Mouse (Mus musculus) G1E-ER4 (cell line): ENCODE data around the gene Dnase1. TPM values are rescaled to one million over a fixed set of nuclear protein-coding genes. Genes with fewer than 3 reads are reported as not detected.

Source experiments
- GATA1 ChIP-seq: IDR thresholded peaks from one replicate; pipeline ENCODE4 v1.8.0; 2012; ENCODE audit warnings: low read length, inconsistent platforms
- polyA plus RNA-seq: library from polyadenylated mRNA; stranded (reverse); fragments of >175 nt; gene quantifications from 2 replicates; pipeline ENCODE4 v1.2.3, GENCODE M21; 2012

Dnase1 gene
- polyA plus RNA-seq, 1 experiment: not detected

DNA sequence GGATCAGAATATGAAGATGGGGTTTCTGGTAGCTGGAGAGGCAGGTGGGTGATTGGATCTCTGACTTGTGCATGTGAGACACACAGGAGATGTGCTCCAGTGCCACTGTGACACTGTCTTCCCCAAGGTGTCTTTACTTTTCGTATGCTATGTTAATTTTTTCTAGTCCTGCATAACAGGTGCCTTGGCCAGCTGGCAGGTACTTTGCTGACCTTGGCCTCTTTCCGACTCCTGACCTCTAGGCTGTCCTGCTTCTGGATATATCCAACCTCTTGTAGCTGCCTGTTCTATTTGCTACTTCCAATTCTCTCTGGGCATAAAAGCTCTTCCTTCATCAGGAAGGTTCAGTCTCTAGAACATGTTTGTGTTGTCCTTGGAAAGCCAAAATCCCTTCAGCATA, 1.2 kb upstream of the Dnase1 start:
- TF ChIP-seq GATA1: no peak

DNA sequence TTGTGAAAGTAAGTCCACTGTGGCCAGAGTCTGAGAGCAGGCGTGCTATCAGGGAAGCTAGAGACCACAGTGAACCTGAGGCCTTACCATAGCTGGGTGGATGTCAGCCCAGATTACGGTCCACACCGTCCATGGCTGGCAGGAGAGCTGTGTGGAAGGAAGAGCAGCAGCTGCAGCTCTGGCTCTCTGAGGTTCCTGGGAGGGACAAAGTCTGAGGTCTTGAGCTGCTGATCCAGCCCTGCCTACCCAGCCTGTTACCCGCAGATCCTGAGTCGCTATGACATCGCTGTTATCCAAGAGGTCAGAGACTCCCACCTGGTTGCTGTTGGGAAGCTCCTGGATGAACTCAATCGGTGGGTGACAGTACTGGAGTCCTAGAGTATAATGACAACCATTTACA, 948 bp downstream of the Dnase1 start:
- TF ChIP-seq GATA1: no peak

- TF ChIP-seq GATA1: no peak
Observed at GRCm38 (mm10) chr16:4040206-4040605, 3.5 kb downstream of the Dnase1 start.

DNA sequence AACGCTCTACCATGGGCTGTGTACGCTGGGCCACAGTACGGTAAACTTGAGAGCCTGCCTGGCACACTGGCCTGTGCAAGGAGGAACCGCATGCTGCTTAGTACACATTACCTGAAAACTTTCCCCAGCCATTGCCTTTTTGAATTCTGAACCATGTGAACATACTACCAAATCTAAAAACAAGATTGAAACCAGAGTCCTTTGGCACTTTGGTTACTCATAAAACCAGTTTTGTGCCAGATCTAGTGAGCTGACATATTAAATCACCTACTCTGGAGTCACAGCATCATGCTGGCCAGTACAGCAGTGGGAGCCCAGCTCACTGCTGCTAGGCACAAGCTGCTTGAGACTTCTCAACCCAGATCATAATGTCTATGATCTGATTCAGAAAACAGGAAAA, 4.9 kb downstream of the Dnase1 start:
- TF ChIP-seq GATA1: no peak

GRCm38 (mm10) chr16:4044093-4044492, 7.4 kb downstream of the Dnase1 start:
- TF ChIP-seq GATA1: no peak

DNA sequence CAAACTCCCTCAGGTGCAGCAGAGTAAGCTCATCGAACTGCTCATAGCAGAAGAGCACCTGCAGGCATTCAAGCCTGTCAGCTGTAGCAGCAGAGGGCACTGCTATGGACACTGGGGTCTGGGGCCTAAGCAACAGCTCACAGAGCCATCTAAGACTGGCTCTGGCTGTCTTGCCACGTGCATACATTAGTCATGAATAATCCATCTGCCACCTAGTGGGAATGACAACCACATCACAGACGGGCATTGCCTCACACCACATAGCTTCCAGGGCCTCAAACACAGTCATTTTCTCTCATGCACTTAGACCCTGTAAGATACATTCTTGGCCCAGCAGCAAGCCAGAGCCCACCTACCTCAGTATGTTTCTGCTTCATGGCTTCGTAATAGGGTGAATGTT, 8.8 kb downstream of the Dnase1 start:
- no peak for TF ChIP-seq GATA1

GRCm38 (mm10) chr16:4052601-4053000, 15.9 kb downstream of the Dnase1 start:
- no peak for TF ChIP-seq GATA1

DNA sequence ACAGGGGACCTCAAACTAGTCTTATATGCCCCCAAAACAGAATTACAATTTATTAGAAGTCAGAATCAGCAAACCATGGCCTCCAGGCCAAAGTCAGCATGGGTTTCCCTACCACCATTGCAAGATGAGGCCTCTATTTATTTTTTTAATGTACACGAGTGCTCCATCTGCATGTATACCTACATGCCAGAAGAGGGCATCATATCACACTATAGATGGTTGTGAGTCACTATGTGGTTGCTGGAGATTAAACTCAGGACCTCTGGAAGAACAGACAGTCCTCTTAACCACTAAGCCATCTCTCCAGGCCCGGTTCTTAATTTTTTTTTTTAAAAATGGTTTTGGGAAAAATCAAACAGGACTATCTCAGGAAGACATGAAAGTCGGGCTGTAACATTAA, 17.1 kb downstream of the Dnase1 start:
- TF ChIP-seq GATA1: no peak

DNA sequence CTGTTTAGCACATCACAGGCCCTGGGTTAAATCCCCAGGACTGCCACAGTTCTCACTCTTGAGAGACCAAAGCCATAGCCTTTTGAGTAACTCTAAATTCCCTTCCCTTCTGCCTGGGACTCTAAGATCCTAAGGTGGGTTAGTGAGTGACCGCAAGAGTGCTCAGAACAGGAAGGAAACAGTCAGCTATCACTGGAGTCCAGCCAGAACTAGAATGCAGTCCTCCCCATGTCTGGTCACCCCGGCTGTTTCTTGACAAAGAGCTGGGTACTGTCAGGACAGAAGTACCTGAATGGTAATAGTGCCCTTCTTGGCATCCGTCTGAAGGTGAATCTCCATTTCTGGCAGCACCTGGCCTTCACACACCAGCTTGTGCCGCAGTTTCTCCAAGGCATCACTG, 28.2 kb downstream of the Dnase1 start:
- TF ChIP-seq GATA1: no peak

GRCm38 (mm10) chr16:4068588-4068987, 31.8 kb downstream of the Dnase1 start:
- TF ChIP-seq GATA1: no peak

- TF ChIP-seq GATA1: no peak
Observed at GRCm38 (mm10) chr16:4074297-4074696, 37.6 kb downstream of the Dnase1 start.

GRCm38 (mm10) chr16:4074836-4075235, 38.1 kb downstream of the Dnase1 start:
- TF ChIP-seq GATA1: peak; percentile 81

- TF ChIP-seq GATA1: no peak
Observed at GRCm38 (mm10) chr16:4077384-4078061, 40.8 kb downstream of the Dnase1 start, which contains the start of gene Trap1. Gene Trap1 (minus strand): TSS chr16:4077827.

- no peak for TF ChIP-seq GATA1
Observed at GRCm38 (mm10) chr16:4079656-4080055, 42.9 kb downstream of the Dnase1 start.

DNA sequence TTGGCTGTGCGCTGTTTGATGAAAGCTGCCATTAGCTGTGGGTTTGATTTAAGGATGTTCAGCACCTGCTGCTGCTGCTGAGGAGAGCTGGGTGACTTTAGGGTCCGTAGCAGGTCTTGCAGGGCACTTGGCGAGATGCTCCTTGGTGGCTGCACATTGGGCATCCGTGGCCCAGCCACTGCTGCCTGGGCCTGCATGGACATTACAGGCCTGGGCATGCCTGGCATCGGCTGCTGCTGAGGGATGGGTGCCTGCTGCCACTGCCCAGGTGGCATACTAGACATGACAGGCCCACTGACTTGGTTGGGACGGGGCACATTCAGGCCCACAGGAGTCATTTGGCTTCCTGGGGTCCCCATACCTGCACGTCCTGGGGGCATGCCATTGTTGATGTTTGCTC, 48.3 kb downstream of the Dnase1 start:
- no peak for TF ChIP-seq GATA1

DNA sequence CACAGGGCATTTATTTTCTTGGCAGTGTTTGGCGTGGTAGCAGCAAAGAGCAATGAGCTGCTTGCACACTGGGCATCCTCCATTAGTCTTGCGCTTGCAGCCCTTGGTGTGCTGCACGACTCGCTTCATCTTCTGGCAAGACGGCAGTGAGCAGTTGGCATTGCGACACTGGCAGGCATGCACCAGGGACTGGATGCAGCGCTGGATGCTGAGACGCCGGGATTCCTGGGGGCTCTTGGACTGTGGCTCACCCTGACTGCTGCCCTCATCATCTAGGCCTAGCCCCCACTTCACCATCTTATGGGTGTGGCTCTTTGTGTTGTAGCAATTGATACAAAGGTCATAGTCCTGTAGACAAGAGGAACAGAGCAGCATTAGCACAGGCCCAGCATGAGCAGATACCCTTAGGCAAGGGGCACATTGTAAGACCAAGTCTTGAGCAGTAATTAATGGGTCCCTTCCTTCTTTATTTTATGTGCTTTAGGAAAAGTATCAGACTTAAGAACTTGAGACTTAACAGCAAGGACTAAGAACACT, 49.2 kb downstream of the Dnase1 start:
- no peak for TF ChIP-seq GATA1

DNA sequence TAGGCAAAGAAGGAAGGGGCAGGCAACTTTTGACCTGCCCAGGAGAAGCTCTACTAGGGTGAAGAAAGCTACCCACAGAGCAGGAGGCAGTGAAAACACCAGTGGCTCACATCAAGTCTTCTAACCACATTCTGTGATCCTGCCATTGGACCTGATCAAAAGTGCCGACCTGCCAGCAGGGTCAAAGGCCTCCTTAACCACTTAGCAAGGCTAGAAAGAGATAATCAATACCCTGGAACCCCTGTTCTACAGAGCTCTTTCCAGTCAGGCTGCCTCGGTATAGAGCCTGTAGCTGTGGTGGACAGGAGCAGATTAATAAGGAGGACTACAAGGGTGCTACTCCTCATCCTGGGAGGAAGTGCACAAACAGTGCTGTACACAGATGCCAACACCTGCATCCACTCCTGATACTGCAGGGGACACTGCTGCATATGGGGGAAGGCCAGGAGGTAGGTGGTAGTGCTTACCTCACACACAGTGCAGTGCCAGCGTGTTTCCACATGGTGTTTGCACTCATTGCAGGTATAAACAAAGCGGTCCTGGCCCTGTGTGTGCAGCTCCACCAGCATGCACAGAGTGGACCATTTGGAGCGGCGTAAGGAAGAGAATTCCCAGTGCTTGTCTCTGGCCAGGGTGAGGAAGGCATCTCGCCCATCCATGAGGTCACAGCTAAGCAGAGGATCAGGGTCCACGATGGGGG, 50.6 kb downstream of the Dnase1 start:
- TF ChIP-seq GATA1: no peak

Other genes with a start within 250 kb of the Dnase1 start
- gene Olfr15, start 206.1 kb upstream of the Dnase1 start, polyA plus RNA-seq: not detected in 2 replicates
- gene Zfp174, start 189.7 kb upstream of the Dnase1 start, polyA plus RNA-seq: 0.13 and 0.15 TPM in 2 replicates
- gene Naa60, start 164.6 kb upstream of the Dnase1 start, polyA plus RNA-seq: 26.7 and 31.0 TPM in 2 replicates
- gene Zfp597, start 152.4 kb upstream of the Dnase1 start, polyA plus RNA-seq: 2.6 and 3.9 TPM in 2 replicates
- gene Gm20695, start 152.3 kb upstream of the Dnase1 start, polyA plus RNA-seq: not detected in 2 replicates
- gene 1700037C18Rik, start 128.3 kb upstream of the Dnase1 start, polyA plus RNA-seq: 9.7 and 12.7 TPM in 2 replicates
- 34.6 and 36.0 TPM in 2 replicates for gene Cluap1, start 128.1 kb upstream of the Dnase1 start, polyA plus RNA-seq
- 0.01 TPM in 1 of 2 replicates, not detected in the other for gene Nlrc3, start 60.3 kb upstream of the Dnase1 start, polyA plus RNA-seq
- gene Slx4, start 33.2 kb upstream of the Dnase1 start, polyA plus RNA-seq: 15.2 and 26.2 TPM in 2 replicates
- gene Trap1, start 40.9 kb downstream of the Dnase1 start, polyA plus RNA-seq: 266 and 381 TPM in 2 replicates
- gene Crebbp, start 177.1 kb downstream of the Dnase1 start, polyA plus RNA-seq: 4.9 and 8.4 TPM in 2 replicates